Mouse (Mus musculus) duodenum, adult 2 months (tissue): ENCODE results near the gene Tas2r106. TPM values are rescaled to one million over a fixed set of nuclear protein-coding genes. Genes with fewer than 3 reads are reported as not detected.

Experiments
- polyA plus RNA-seq: library from polyadenylated mRNA; depleted of rRNA; stranded (reverse); fragments of >200 nt; gene quantifications from 2 replicates; pipeline ENCODE4 v1.2.3, GENCODE M21; 2012; ENCODE audit warnings: low replicate concordance; rRNA removed

Tas2r106 gene
- polyA plus RNA-seq = not detected in 2 replicates

DNA sequence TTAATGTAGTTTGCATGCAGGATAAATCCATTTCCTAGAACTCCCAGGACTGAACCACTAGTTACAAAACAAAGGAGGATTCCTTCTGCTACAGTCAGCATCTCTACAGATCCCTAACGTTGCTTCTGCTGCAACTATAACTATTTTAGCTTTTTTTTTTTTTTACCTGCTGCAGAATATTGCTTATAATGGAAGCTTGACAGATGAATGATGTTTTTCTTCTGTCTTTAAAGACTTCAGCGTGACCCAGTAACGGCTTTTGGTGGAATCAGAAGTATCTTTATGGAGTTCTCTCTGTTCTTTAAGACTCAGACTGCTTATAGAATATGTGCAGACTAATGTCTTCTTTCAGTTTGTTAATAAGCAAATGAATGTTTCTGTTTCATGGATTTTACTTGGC lies at the start of gene Tas2r106:
Tas2r106 (minus strand) TSS at position 101 of the 400 bp plus-strand sequence.

DNA sequence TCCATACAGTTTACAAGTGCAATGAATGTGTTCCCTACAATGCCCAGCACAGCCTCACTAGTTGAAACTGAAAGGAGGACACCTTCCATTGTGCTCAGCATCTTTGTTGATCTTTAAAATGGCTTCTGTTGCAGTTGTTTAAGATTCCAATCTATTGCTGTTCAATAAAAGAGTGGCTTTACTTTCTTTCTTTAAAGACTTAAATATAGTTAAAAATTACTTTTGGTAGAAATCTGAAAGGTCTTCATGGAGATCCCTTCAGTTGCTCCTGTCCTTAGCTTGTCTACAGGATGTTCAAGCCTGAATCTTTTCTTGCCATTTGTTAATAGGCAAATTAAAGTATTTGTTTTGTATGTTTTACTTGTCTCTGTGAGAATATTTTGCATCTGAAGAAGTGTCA lies 11.3 kb upstream of the Tas2r106 start, which contains the start of gene Tas2r114:
Tas2r114 (minus strand) TSS at position 101 of the 400 bp plus-strand sequence.

DNA sequence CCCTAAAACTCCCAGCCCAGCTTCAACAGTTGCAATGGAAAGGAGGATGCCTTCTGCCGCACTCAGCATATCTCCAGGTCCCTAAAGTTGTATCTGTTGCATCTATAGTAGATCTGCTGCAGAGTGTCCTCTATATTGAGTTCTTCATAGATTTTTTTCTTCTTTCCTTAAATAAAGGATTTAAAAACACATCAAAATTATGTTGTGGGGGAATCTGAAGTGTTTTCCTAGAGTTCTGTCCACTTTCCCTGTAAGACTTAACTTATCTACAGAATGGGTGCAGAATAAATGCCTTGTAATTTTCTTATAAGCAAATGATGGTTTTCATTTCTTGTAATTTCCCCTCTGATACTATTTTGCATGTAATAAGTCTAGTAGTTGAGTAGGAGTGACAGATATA lies 8.7 kb upstream of the Tas2r106 start, which contains the start of gene Tas2r105:
Tas2r105 (minus strand) TSS at position 101 of the 400 bp plus-strand sequence.

GRCm38 (mm10) chr6:131685644-131686043 lies 7.0 kb upstream of the Tas2r106 start, which contains the start of gene Tas2r104:
Gene Tas2r104 (minus strand): TSS chr6:131685744.

GRCm38 (mm10) chr6:131660049-131660448 lies 18.6 kb downstream of the Tas2r106 start, which contains the start of gene Tas2r107:
Gene Tas2r107 (minus strand): TSS chr6:131660149.

GRCm38 (mm10) chr6:131630812-131631211 lies 47.9 kb downstream of the Tas2r106 start, which contains the start of gene Tas2r130:
Gene Tas2r130 (minus strand): TSS chr6:131630912.

Other genes starting within 250 kb of the Tas2r106 start
- gene 5430401F13Rik, start 192.5 kb downstream of the Tas2r106 start, polyA plus RNA-seq = not detected in 2 replicates
- not detected in 2 replicates for gene Gm6619, start 192.5 kb downstream of the Tas2r106 start, polyA plus RNA-seq
- gene Tas2r130, start 48.0 kb downstream of the Tas2r106 start, polyA plus RNA-seq = not detected in 2 replicates
- gene Tas2r107, start 18.7 kb downstream of the Tas2r106 start, polyA plus RNA-seq = not detected in 2 replicates
- gene Tas2r104, start 6.9 kb upstream of the Tas2r106 start, polyA plus RNA-seq = not detected in 2 replicates
- not detected in 2 replicates for gene Tas2r105, start 8.6 kb upstream of the Tas2r106 start, polyA plus RNA-seq
- not detected in 2 replicates for gene Tas2r114, start 11.2 kb upstream of the Tas2r106 start, polyA plus RNA-seq